Mouse (Mus musculus) olfactory bulb, adult 2 months (tissue): Measurements from ENCODE around the gene Wipf1. TPM values are rescaled to one million over a fixed set of nuclear protein-coding genes. Genes with fewer than 3 reads are reported as not detected.
"Not testable (repeated sequence)": the region's sequence is repeated elsewhere in the genome, so short reads cannot be mapped to it uniquely, and the experiment has no call there.

Experiments
- H3K27ac ChIP-seq: fragments of 200-500 bp; 2 replicates; pipeline ENCODE4 v1.5.1; 2012; ENCODE audit warnings: low read depth, low read length; ENCODE audit not compliant: insufficient read depth
- H3K4me1 ChIP-seq: fragments of 200-500 bp; 2 replicates; pipeline ENCODE4 v1.6.1; 2012; ENCODE audit warnings: low read length; ENCODE audit not compliant: control insufficient read depth, insufficient read depth
- H3K4me3 ChIP-seq: fragments of 200-500 bp; 2 replicates; pipeline ENCODE4 v1.5.1; 2012; ENCODE audit warnings: mild to moderate bottlenecking, low read depth, low read length, moderate library complexity; ENCODE audit not compliant: insufficient read depth
- CTCF ChIP-seq: fragments of 200-500 bp; IDR thresholded peaks from 2 replicates; pipeline ENCODE4 v1.5.1; 2012; ENCODE audit warnings: low read depth, mild to moderate bottlenecking, low read length, moderate library complexity; ENCODE audit not compliant: insufficient read depth
- POLR2A ChIP-seq: fragments of 200-500 bp; IDR thresholded peaks from 2 replicates; pipeline ENCODE4 v1.6.1; 2012; ENCODE audit warnings: mild to moderate bottlenecking, low read depth, low read length, moderate library complexity; ENCODE audit not compliant: insufficient read depth
- WGBS: fragments of 180-500 bp; shearing (Covaris S2); methylation state at CpG from one replicate; pipeline ENCODE4 v1.1.7; 2018; 5-methylcytosine and 5-hydroxymethylcytosine counted together
- polyA plus RNA-seq: library from polyadenylated mRNA; stranded (reverse); fragments of >200 nt; gene quantifications from 2 replicates; pipeline ENCODE4 v1.2.4, GENCODE M21; 2012; ENCODE audit warnings: low replicate concordance; ENCODE audit not compliant: missing spikeins, insufficient read depth, insufficient read length

The Wipf1 gene
- polyA plus RNA-seq, 1 experiment = not detected

- no peak for TF ChIP-seq CTCF
- TF ChIP-seq POLR2A = no peak
- no peak overlapping the region for H3K4me3 ChIP-seq
- no peak overlapping the region for H3K27ac ChIP-seq
- 7% methylated on average over 7 of the region's 7 CpGs for WGBS
- peaks cover 5% of the 10 kb centered on the region; the same call in 1 of the 2 replicates for H3K4me1 ChIP-seq
These were observed 36.6 kb upstream of the Wipf1 start for GRCm38 (mm10) chr2:73566162-73566561.

- TF ChIP-seq CTCF (no peak), POLR2A (no peak)
- Histone ChIP-seq H3K4me3 (no peak overlapping the region), H3K27ac (no peak overlapping the region), H3K4me1 (peaks cover 8% of the 10 kb centered on the region; the same call in 1 of the 2 replicates)
- 80% methylated on average over 7 of the region's 7 CpGs for WGBS
These were observed 34.2 kb upstream of the Wipf1 start for GRCm38 (mm10) chr2:73563690-73564089.

- H3K4me1 ChIP-seq = peaks cover 8% of the 10 kb centered on the region; the same call in 1 of the 2 replicates
- 97% methylated on average over 9 of the region's 9 CpGs for WGBS
These were observed 33.1 kb upstream of the Wipf1 start for GRCm38 (mm10) chr2:73562656-73563055.

GRCm38 (mm10) chr2:73561665-73562063, 32.1 kb upstream of the Wipf1 start:
- peaks cover 8% of the 10 kb centered on the region; the same call in 1 of the 2 replicates for H3K4me1 ChIP-seq
- H3K27ac ChIP-seq = no peak overlapping the region
- no peak overlapping the region for H3K4me3 ChIP-seq
- 4% methylated on average over 8 of the region's 8 CpGs for WGBS
- TF ChIP-seq CTCF (no peak), POLR2A (no peak)

More at GRCm38 (mm10) chr2:73562656-73563055, 33.1 kb upstream of the Wipf1 start:
- TF ChIP-seq CTCF (no peak), POLR2A (no peak)
- Histone ChIP-seq H3K27ac (no peak overlapping the region), H3K4me3 (no peak overlapping the region)

- no peak for TF ChIP-seq POLR2A
- TF ChIP-seq CTCF = no peak
- no peak overlapping the region for H3K27ac ChIP-seq
- H3K4me3 ChIP-seq = peak overlapping the region; percentile 26
- WGBS = 5% methylated on average over 23 of the region's 23 CpGs
- peaks cover 5% of the 10 kb centered on the region; the same call in 1 of the 2 replicates for H3K4me1 ChIP-seq
These were observed 31.5 kb upstream of the Wipf1 start for GRCm38 (mm10) chr2:73560899-73561664.

GRCm38 (mm10) chr2:73560445-73560844, 30.9 kb upstream of the Wipf1 start:
- no peak for TF ChIP-seq POLR2A
- no peak for TF ChIP-seq CTCF
- no peak overlapping the region for H3K27ac ChIP-seq
- no peak overlapping the region for H3K4me3 ChIP-seq
- 61% methylated on average over 7 of the region's 7 CpGs for WGBS
- H3K4me1 ChIP-seq = peaks cover 3% of the 10 kb centered on the region; the same call in 1 of the 2 replicates

- WGBS = 87% methylated on average over 8 of the region's 8 CpGs
These were observed 28.4 kb upstream of the Wipf1 start for GRCm38 (mm10) chr2:73557956-73558355.

GRCm38 (mm10) chr2:73557061-73557460, 27.5 kb upstream of the Wipf1 start:
- H3K4me1 ChIP-seq, H3K27ac ChIP-seq, H3K4me3 ChIP-seq: not testable (repeated sequence)
- WGBS = 95% methylated on average over 3 of the region's 3 CpGs

More at GRCm38 (mm10) chr2:73557956-73558355, 28.4 kb upstream of the Wipf1 start:
- peaks cover 3% of the 10 kb centered on the region; the same call in 1 of the 2 replicates for H3K4me1 ChIP-seq
- H3K27ac ChIP-seq = no peak overlapping the region
- TF ChIP-seq POLR2A = no peak
- TF ChIP-seq CTCF = no peak
- H3K4me3 ChIP-seq = no peak overlapping the region

- 79% methylated on average over 3 of the region's 3 CpGs for WGBS
- Histone ChIP-seq H3K4me1 (no peaks in the 10 kb centered on the region), H3K4me3 (no peak overlapping the region), H3K27ac (no peak overlapping the region)
- TF ChIP-seq CTCF (no peak), POLR2A (no peak)
These were observed 24.9 kb upstream of the Wipf1 start for GRCm38 (mm10) chr2:73554389-73554788.

GRCm38 (mm10) chr2:73552926-73553325, 23.4 kb upstream of the Wipf1 start:
- Histone ChIP-seq H3K4me1 (no peaks in the 10 kb centered on the region), H3K27ac (no peak overlapping the region), H3K4me3 (no peak overlapping the region)
- no peak for TF ChIP-seq CTCF
- TF ChIP-seq POLR2A = no peak
- WGBS = 52% methylated on average over 3 of the region's 3 CpGs
